Mouse (Mus musculus) thymus, postnatal 4 days (tissue): ENCODE measurements around the gene Enc1.

Experiments used
- DNase-seq: peaks from one replicate; pipeline ENCODE4 v3.0.0; 2021

The Enc1 gene

DNA sequence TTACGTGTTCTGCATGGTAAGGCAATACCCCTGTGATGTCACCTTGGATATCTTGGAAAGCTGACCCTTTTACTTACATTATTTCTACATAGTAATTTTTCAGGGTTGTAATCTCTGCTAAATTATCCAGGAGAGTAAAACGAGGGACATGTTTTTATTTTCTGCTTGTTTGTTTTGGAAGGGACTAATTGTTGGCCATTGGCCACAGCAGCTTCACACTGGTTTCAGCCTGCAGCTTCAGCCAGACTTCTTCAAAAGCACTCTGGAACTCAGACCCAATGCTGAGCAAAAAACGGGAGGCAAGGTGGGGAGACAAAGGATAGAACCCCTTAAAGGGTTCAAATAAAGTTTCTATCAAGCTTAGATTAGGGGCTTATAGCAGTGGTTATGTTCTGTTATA, 10.8 kb upstream of the Enc1 start:
- no peak for DNase-seq

DNA sequence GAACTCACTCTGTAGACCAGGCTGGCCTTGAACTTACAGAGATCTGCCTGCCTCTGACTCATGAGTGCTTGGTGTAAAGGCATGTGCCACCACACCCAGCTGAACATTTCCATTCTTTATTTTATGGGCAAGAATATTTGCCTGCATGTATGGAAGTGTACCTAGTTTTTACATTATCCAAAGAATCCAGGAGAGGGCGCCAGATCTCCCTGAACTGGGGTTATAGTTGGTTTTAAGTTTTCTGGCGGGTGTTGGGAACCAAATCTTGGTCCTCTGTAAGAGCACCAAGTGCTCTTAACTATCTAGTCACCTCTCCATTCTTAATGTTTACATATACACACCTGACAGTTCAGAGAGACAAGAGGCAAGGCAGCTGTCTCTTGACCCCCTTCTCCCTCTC, 7.8 kb upstream of the Enc1 start:
- DNase-seq = peak; percentile 41

DNA sequence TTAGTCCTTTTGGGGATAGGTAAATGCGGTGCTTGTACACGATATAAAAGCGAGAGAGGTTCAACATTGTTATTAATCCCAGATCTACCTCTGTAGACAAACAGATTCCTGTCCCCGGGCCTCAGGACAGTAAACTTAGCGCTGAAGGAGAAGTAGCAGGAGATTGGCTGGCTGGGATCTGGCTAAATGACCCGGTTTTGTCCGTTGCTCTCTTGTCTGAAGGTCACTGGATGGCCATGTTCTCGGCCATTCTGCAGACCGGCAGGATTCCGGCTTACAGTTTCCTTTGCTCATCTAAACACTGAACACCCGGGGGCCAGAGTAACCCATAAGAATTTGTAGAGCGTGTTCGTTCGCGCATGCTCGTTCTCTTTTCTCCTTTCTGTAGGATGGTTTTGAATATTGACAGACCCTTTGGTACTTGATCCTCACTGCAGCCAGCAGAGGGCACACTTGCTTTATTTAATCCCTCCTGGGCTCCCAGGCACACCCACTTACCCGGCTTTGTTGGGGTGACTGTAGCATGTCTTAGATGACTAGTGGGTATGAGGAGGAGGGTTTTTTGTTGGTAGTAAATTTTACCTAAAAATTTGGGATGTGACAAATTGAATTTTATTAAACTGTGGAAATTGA, 6.0 kb upstream of the Enc1 start:
- peak; percentile 94 for DNase-seq

DNA sequence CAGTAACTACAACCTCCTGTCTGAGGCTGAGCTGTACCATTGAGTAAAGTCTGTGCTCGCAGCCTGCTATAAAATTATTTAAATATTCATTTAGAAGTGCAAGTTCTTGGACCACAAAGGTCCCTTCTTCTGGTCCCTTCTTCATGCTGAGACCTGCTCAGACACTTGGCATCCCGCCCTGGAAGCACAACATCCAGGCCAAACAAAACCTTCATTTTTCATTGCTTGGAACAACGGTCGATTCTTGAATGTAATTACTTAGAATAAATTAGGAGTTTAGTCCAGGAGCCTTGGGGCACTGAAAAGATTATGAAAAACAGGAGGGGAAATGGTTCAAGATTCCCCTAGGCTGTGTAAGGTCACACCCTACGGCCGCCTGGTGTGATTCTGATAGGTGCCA, 5.0 kb upstream of the Enc1 start:
- DNase-seq = no peak

DNA sequence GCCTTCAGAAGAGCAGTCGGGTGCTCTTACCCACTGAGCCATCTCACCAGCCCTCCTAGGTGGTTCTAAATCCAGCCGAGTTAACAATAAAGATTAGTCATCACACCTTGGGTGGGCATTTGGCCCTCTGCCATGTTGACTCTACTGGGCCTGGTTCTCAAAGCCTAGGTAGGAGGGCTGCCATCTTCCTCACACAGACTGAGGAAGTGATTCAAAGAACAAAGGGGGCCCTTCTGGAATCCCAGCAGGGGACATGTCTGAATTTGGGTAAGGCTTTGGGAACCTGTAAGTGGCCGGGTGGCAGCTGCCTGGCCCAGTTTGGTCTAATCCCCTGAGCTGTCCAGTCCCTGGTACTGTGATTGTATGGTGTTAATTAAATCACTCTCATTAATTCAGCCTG, 3.2 kb upstream of the Enc1 start:
- DNase-seq = no peak

DNA sequence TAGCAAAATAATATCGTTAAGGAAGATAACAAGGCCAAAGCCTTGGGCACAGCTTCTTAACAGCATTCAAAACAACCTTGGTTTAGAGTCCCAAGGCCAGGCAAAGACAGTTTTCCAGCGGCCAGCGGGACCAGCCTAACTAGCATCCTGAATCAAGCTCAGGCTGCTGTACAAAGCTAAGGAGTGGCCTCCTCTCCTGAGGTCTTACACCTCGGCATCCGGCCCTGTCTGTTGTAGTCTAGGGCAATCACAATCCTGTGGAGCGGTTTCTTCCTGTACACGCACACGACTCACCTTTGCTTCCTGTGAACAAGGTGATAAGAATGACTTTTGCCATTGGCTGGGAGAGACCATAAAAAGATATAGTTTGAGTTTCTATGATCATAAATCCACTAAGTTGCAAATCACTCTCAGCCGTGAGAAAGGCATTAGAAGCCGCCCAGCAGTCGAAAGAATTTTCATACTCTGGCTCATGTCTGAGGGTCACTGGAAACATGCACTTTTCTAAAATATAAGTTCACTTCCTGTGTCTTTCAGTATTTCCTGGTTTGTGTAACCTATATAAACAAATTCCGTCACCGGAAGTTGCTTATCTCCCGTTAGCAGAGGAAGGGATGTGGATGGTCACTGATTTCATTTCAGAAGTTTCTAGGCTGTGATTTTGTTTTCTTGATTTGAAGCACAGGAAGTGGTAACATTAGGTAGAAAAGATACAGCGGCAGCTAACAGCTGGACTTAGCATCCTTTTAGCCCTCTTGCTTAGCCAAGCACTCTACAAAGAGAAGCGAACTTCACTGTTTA, 2.5 kb upstream of the Enc1 start:
- DNase-seq = peak; percentile 24

DNA sequence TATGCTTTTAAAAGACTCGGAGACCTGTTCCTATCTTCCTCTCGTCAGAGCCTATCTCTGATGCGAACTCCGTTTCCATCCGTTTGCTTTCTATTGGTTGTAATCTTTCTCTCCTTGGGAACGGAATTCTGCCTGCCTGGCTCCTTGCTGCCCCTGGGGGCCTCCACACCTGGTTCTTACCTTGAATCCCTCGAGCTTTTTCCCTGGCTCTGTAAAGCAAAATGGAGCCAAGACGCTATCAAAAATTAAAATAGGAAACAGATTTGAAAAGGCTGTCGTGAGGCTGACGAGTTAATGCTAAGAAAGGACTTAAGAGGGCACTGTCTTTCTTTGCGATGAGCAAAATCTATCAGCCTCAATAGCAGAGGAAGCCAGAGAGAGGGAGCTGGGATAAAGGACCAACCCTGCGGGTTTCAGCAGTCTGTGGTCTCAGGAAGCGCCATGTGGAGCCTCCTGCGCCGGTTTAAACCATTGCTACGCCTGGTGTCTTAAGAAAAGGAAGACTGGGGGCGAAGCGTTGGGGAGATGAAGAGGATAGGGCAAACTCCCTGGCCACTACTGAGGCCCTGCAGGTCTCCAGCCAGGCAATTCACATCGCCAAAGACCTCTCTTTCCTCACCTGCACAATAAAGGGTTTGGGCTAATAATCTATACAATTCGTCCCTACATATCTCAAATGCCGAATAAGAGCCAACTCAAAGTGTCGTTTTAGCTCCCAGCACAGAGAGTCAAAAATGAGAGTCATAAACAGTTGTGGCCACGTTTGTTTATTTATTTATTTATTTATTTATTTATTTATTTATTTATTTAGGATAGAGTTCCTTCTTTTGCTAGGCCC, 1.3 kb upstream of the Enc1 start:
- peak; percentile 35 for DNase-seq

DNA sequence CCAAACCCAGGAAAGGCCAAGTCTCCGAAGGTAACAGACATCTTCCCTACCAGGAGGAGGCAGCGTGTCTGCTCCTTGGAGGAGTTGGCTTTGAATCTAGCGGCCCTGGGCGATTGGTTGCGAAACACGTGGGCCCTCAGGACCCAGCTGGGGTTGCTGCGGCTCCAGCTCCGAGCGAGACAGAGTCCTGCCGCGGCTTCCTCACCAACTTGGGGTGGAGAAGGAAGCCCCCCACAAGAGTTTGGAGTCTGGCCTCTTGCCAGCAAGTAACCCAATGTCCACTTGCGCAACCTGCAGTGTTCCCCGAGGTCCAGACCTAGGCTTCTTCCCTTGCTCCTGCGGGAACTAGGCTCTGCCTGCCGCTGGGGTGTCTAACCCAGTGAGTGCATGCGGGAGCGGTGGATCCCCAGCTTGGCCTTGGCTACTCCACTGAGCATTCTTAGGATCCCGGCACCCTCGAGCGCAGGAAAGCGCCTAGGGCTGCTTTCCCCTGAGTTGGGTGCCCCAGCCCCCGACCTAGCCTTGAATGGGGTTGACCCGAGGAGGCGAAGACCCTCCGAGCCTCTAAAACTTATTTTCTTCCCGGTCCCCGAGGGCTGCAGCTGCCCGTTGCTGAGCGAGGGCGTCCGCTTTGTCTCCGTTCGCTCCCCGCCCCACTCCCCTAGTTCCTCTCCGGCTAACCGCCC, 483 bp upstream of the Enc1 start:
- DNase-seq = peak; percentile 71

DNA sequence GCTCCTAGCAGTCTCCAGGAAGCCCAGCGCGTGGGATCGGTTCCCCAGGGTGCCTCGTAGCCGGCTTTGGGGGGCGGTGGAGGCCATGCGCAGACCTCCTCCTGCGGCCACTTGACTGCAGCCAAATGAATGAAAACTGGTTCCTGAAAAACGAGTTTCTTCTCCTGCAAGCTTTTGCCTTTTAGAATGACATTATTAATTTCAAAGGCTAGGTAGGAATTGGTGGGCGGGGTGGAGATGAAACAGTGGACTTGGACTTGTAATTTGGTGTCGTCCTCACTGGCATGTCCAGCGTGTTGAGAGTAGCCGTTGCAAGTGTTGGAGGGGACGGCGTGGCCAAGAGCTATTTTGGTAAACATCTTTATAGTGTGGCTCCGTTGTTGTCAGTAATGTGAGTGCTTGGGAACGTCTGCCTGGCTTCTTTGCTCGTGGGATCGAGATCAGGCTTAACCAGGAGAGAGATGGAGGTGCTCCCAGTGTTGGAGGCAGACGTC, 929 bp downstream of the Enc1 start:
- DNase-seq = no peak

DNA sequence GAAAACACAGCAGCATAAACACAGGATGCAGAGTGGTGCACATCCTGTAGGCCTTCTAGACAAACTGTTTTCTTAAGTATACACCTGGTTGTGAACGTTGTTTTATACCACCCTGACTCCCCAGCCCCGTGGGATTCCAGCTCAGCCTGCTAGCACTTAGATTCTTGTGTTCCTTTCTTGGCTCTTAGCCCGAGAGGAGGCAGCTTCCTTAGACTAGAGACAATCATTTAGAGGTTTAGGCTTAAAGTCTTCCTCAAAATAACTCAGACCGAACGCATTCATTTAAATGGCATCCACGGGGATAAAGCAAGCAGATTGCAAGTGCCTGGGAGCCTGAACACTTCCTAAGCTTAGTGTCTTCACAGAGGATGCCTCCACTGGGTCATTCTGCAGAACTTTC, 1.8 kb downstream of the Enc1 start:
- DNase-seq = peak; percentile 42

DNA sequence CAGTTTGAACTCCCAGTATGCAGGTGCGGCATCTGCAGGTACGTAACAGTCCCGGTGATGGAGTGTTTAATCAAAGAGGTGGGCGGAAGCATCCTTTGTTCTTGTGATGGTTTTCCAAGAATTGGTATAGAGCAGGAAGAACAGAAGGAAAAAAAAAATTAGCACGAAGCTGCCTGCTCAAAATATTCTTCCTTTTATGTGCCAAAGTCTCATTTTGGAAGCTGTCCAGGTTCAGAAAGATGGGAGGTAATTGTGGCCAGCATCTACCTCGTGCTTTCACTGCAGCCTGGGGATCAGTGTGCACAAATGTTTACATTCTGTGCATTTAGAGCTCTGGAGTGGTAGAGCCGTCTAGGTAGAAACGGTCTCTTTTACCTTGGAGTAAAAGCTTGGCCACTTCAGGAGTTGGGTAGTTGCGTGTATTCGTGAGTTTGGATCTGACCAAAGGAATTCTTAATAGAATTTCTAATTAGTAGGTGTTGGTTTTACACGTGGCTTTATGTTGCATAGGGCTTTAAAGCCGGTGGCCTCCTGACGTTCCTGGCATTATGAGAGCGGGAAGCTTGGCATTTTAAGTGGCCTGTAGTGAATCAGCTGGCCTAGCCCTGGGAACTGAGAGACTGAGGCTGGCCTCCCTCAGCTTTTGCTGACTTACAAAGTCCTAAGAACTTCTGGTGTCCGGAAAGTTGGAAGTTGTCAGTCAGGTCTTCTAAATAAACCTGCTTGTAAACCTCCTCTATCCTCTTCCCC, 3.2 kb downstream of the Enc1 start:
- DNase-seq = no peak

DNA sequence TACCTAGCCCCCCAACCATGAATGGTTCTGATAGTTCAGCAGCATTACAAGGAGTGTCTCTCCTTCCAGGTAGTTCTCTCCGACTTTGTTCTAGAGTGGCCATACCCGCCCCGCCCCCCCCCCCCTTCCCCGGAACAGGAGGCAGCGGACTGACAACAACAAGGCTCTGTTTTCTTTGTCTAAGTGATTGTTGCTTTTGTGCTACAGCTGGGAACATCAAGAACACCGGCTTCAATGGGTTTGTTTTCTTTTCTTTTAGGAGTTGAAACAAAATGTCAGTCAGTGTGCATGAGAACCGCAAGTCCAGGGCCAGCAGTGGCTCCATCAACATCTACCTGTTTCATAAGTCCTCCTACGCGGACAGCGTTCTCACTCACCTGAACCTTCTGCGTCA, 3.8 kb downstream of the Enc1 start:
- DNase-seq = no peak

DNA sequence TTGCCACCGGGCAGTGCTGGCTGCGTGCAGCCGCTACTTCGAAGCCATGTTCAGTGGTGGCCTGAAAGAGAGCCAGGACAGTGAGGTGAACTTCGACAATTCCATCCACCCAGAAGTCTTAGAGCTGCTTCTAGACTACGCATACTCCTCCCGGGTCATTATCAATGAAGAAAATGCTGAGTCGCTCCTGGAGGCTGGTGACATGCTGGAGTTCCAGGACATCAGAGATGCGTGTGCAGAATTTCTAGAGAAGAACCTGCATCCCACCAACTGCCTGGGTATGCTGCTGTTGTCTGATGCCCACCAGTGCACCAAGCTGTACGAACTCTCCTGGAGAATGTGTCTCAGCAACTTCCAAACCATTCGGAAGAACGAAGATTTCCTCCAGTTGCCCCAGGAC, 4.3 kb downstream of the Enc1 start:
- DNase-seq = no peak

DNA sequence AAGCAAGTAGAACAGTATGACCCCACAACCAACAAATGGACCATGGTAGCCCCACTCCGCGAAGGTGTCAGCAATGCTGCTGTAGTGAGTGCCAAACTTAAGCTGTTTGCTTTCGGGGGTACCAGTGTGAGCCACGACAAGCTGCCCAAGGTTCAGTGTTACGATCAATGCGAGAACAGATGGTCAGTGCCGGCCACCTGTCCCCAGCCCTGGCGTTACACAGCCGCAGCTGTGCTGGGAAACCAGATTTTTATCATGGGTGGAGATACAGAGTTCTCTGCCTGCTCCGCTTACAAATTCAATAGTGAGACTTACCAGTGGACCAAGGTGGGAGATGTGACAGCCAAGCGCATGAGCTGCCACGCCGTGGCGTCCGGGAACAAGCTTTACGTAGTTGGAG, 5.3 kb downstream of the Enc1 start:
- DNase-seq = no peak

DNA sequence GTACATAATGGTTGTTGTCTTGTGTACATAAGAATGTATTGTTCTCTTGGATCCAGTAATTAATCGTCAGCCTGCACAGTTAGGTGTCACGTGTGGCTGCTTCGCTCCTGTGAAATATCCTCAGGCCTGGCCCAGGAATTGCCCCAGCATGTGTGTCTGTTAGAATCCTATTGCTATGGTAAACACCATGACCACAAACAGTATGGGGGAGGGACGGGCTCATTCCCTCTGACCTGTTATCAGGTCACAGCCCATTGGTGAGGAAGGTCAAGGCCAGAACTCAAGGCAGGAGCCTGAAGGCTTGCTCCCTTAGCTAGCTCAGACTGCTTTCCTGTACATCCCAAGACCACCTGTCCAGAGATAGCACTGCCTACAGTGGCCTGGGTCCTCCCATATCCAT, 6.8 kb downstream of the Enc1 start:
- no peak for DNase-seq

DNA sequence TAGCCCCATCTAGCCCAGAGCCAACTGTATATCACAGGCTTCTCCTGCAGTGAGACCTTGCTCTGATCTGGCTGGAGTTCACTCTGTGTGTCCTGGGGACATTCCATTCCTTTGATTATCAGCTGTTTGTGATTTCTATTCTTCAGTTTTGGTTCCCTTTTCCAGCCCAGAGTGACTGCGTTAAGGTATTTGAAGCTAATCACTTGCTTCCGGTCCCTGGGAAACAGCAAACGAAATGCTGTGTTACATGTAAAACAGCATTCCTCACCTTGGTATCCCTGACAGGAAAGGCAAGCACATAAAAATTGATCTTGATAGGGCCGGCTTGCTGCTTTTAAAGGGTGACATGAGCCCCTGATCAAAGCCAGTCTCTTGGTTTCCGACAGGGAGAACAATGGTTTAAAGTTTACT, 8.2 kb downstream of the Enc1 start:
- DNase-seq = no peak

DNA sequence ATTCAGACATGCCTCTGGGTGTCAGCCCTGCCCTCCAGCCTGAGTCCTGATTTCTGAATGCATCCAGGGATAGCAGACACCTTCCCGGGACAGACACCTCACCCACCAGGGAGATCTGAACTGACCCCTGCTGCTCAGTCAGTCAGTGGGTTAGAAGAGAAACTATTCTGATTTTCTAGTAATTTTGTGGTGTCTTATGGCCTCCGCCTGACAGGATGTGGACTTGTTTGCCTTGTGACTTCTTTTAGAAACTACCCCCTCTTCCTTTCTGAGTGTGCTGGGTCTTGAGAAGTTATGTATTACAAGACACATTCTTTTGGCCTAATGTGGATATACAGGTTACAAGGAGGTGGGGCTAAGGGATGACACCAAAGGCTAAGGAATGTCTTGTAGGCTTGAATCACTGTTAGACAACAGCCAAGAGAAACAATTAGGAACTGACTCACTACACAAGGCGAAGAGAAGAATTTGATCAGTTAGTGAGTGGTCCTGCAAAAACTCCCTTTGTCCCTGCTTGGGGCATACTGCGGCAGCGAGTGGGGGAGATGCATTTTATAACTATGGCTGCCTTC, 8.7 kb downstream of the Enc1 start:
- DNase-seq = no peak

DNA sequence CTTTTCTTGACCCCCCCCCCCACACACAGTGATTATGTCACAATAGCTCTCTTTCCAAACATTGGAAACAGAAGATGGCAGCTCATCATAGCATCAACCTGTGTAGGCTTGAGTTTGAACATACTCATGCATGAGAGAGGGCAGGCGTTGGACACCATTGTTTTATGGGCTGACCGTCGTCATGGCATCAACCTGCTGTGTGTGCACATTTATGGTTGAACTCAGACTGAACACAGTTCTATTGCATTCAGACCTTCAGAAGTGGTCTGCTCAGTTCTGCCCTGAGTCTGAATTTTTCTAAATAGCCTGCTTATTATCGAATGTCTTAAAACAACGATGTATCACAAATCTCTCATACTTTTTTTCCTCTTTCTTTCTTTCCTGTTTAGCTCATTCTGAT, 9.2 kb downstream of the Enc1 start:
- no peak for DNase-seq

DNA sequence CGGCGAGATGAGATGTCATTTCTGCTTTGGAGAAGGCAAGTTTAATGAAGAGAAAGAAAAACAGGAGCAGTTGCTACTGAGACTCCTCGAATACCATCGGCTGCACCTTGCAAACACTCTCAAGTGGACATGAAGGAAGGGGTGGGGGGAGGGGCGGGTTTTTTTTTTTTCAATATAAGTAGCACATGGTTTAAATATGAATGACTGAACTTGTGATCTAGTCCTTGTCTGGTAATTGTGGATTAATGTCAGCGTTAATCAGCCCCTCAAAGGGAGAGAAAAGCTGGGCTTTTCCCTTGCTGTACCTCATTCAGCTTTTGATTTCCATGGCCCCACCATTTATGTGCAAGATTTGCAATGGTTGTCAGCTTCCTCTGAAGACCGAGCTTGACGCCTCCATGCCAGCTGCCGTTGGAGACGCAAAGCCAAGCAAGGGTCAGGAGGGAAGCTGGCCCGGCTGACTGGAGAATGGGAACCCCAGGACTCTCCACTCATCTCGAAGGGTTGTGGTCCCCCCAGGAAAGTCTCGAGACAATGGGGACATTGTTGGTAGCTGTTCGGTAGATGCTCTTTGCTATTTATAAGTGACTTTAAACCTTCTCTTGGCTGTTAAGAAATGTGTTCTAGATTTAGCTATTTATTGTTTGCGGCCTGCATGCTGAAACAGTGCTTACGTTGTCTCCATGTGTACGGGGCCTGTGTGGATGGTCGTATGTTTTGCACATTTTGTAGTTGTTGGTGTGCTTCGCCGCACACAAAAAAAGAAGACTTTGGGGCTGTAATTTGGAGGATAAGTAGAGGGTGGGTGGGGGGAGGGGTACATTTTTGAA, 9.9 kb downstream of the Enc1 start:
- no peak for DNase-seq

DNA sequence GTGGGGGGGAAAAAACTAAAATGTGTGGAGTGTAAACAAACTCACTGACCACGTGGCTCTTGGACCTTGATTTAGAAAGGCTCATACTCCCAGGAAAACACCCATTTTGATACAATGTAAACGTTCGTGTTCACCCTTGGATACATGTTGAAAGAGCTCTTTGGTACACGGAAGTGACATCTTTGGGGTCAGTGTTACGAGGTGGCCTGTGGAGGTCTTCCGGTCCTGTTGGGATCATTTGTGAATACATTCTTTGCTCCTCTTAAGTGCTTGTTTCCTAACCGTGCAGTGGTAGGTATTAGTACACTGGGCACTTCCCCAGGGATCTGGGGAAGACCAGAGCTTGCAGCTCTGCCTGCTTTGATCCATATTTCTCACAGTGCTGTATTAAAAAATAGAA, 10.8 kb downstream of the Enc1 start:
- DNase-seq = no peak

DNA sequence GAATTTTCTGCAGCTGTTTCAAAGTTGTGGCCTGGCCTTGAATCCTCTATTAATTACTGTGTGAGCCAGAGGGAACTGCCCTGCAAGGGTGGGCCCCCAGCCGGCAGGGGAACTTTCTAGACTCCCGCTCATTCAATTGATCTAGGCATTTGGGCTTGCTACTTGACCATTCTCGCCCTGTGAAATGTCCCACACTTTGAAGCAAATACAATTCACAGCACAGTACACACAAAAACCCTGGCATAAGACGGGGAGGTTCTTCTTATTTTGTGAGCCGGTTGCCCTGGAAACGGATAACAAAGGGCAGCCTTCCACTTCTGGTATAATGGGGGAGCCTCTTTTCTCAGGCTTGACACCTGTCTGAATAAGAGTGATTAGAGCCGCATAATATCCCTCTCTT, 11.6 kb downstream of the Enc1 start:
- DNase-seq = no peak
